Mouse (Mus musculus) liver, embryonic 16.5 days (tissue): ENCODE measurements at regions not wholly inside any gene's neighbourhood (a gene's known extent, or its start where the extent isn't known, plus 50 kb on each side); places are given as distances from the start of the nearest gene placed in this dataset.

Experiments used
- ATAC-seq: fragments of 200-750 bp; cut with Nextera tagmentation; 2 replicates; pipeline ENCODE4 v1.8.0; 2017; ENCODE audit warnings: low read depth, mild to moderate bottlenecking, moderate number of reproducible peaks, moderate library complexity
- H3K27ac ChIP-seq: fragments of 300-500 bp; sonication (generic); 2 replicates; pipeline ENCODE4 v1.5.1; 2014; ENCODE audit warnings: mild to moderate bottlenecking, low read length
- H3K27me3 ChIP-seq: fragments of 300-500 bp; sonication (generic); 2 replicates; pipeline ENCODE4 v1.6.1; 2014; ENCODE audit warnings: low read depth, low read length, mixed read lengths; ENCODE audit not compliant: control insufficient read depth, insufficient read depth
- H3K36me3 ChIP-seq: fragments of 300-500 bp; sonication (generic); 2 replicates; pipeline ENCODE4 v1.6.1; 2014; ENCODE audit warnings: mild to moderate bottlenecking; ENCODE audit not compliant: control insufficient read depth, insufficient read depth
- H3K4me1 ChIP-seq: fragments of 300-500 bp; sonication (generic); 2 replicates; pipeline ENCODE4 v1.6.1; 2014; ENCODE audit warnings: low read depth, low read length, mixed read lengths; ENCODE audit not compliant: control insufficient read depth
- H3K4me2 ChIP-seq: fragments of 300-500 bp; sonication (generic); 2 replicates; pipeline ENCODE4 v1.6.1; 2014; ENCODE audit warnings: low read depth, low read length, mixed read lengths
- H3K4me3 ChIP-seq: fragments of 300-500 bp; sonication (generic); 2 replicates; pipeline ENCODE4 v1.5.1; 2014; ENCODE audit warnings: low read depth, mild to moderate bottlenecking, low read length
- H3K9ac ChIP-seq: fragments of 300-500 bp; sonication (generic); 2 replicates; pipeline ENCODE4 v1.6.1; 2014; ENCODE audit warnings: low read depth, low read length
- H3K9me3 ChIP-seq: fragments of 300-500 bp; sonication (generic); replicated peaks from 2 replicates; pipeline ENCODE4 v1.6.1; 2016; ENCODE audit warnings: low read length; ENCODE audit not compliant: control insufficient read depth
- WGBS: fragments of 180-500 bp; shearing (Covaris S2); extraction: QIAGEN DNeasy Blood & Tissue Kit; methylation state at CpG from one replicate; pipeline ENCODE4 v1.1.7; 2014; ENCODE audit not compliant: insufficient replicate concordance; 5-methylcytosine and 5-hydroxymethylcytosine counted together

GRCm38 (mm10) chr13:43954714-43955393 lies 170.3 kb downstream of the Cd83 start:
- Histone ChIP-seq H3K4me2 (no peak overlapping the region), H3K27ac (no peak overlapping the region), H3K4me3 (no peak overlapping the region), H3K9me3 (no peaks in the 10 kb centered on the region), H3K4me1 (no peaks in the 10 kb centered on the region), H3K36me3 (no peaks in the 10 kb centered on the region), H3K27me3 (no peaks in the 10 kb centered on the region), H3K9ac (no peak overlapping the region)
- ATAC-seq: peak; percentile 76
- WGBS: 64% methylated on average over 10 of the region's 10 CpGs

DNA sequence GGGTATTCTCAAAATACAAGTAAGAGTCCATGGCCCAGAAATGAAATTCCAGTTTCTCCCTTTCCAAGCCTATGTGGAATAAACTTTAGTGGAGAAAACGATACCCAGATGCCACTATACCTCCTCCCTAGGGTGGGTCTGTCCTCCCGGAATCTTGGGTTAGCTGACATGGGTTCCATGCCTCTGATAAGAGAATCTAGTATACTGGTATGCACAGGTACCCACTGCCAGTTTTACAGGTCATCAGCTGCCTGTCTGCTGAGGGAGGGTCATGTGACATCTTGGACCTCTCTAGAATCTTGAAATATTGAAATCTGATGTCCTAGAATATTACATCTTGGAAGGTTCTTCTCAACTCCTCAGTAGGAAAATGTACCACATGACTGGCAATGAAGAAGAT lies 172.5 kb downstream of the Cd83 start:
- Histone ChIP-seq H3K4me1 (no peaks in the 10 kb centered on the region), H3K9ac (no peak overlapping the region), H3K4me2 (no peak overlapping the region), H3K27ac (no peak overlapping the region), H3K9me3 (no peaks in the 10 kb centered on the region), H3K4me3 (no peak overlapping the region), H3K36me3 (no peaks in the 10 kb centered on the region), H3K27me3 (no peaks in the 10 kb centered on the region)
- no peak for ATAC-seq
- WGBS: 57% methylated on average over 2 of the region's 2 CpGs

GRCm38 (mm10) chr13:43959121-43959572 lies 174.6 kb downstream of the Cd83 start:
- no peak overlapping the region for H3K4me3 ChIP-seq
- H3K4me2 ChIP-seq: no peak overlapping the region
- no peaks in the 10 kb centered on the region for H3K4me1 ChIP-seq
- H3K36me3 ChIP-seq: no peaks in the 10 kb centered on the region
- H3K27me3 ChIP-seq: no peaks in the 10 kb centered on the region
- ATAC-seq: no peak
- H3K9ac ChIP-seq: no peak overlapping the region
- 15% methylated on average over 9 of the region's 9 CpGs for WGBS
- no peaks in the 10 kb centered on the region for H3K9me3 ChIP-seq
- H3K27ac ChIP-seq: no peak overlapping the region

DNA sequence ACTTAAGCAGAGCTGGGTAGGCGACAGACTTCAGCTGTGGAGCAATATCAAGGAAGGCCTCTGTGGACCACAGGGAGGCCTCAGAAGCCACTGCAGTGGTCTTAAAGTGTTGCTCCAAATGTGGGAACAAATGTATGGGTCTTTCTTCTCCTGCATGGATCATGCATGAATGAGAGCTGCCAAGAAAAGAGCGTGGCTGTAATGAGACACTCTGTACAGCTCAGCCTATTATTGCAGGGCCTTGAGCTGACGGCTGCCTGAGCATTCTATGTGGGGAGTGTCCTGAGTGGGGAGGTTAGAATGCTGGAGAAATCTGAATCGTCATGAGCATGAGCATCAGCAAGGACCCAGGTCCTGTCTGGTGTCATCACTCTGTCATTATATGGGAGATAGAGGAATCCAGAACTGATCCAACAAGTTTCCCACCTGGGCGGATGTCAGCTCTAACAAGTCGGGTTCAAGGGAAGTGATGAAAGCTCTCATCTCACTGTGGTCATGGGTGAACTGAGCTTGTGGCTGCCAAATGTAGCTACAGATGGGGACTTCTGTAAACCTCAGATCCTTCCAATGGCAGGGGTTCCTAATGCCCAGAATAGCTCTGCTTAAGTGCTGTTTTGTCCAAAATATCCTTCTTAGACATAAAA lies 176.6 kb downstream of the Cd83 start:
- 49% methylated on average over 6 of the region's 6 CpGs for WGBS

DNA sequence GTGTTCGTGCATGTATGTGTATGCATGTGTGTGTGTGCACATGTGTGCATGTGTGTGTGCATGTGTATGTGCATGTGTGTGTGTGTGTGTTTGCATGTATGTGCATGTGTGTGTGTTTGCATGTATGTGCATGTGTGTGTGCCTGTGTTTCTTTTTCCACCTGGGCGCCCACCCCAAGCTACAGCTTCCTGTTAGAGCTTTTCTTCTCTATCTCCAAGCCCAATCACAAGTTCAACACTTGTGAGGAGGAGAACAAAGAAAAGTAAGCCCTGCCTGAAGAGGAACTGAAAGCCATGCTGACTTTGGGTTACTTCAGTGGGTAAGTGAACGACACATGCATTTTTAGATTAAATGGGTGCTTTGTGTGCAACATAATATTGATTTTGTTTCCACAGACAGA lies 177.4 kb downstream of the Cd83 start:
- no peak overlapping the region for H3K4me3 ChIP-seq

More for the DNA sequence above, 176.6 kb downstream of the Cd83 start:
- no peak for ATAC-seq
- Histone ChIP-seq H3K27me3 (no peaks in the 10 kb centered on the region), H3K4me1 (no peaks in the 10 kb centered on the region), H3K9ac (no peak overlapping the region), H3K36me3 (no peaks in the 10 kb centered on the region), H3K4me2 (no peak overlapping the region), H3K9me3 (no peaks in the 10 kb centered on the region), H3K4me3 (no peak overlapping the region), H3K27ac (no peak overlapping the region)

DNA sequence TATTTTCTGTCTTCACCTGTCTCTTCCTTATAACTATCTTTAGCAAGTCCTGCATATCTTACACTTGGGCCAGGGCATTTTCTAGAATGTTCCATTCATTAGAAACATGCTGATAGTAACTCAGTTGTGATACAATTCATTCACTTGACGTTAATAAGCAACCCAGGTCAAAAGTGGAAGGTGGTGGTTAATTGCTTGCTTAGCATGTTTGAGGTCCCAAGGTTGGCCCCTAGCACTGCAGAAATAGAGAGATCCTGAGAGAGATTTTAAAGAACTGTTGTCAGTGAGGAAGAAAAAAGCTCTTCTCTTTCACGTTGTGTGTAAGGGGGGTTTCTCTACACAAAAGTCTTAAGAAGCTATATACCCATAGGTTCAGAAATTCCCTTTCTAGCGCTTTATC lies 178.7 kb downstream of the Cd83 start:
- 50% methylated on average over 3 of the region's 3 CpGs for WGBS
- ATAC-seq: no peak
- Histone ChIP-seq H3K4me2 (no peak overlapping the region), H3K4me1 (no peaks in the 10 kb centered on the region), H3K36me3 (no peaks in the 10 kb centered on the region), H3K27me3 (no peaks in the 10 kb centered on the region), H3K27ac (no peak overlapping the region), H3K4me3 (no peak overlapping the region), H3K9ac (no peak overlapping the region), H3K9me3 (no peaks in the 10 kb centered on the region)

More for the DNA sequence above, 177.4 kb downstream of the Cd83 start:
- Histone ChIP-seq H3K9me3 (no peaks in the 10 kb centered on the region), H3K4me1 (no peaks in the 10 kb centered on the region), H3K4me2 (no peak overlapping the region), H3K27me3 (no peaks in the 10 kb centered on the region), H3K9ac (no peak overlapping the region), H3K36me3 (no peaks in the 10 kb centered on the region), H3K27ac (no peak overlapping the region)
- 43% methylated on average over 3 of the region's 3 CpGs for WGBS
- no peak for ATAC-seq

- no peaks in the 10 kb centered on the region for H3K4me1 ChIP-seq
- H3K4me3 ChIP-seq: no peak overlapping the region
- no peaks in the 10 kb centered on the region for H3K36me3 ChIP-seq
- H3K4me2 ChIP-seq: no peak overlapping the region
- no peak overlapping the region for H3K9ac ChIP-seq
- 58% methylated on average over 4 of the region's 4 CpGs for WGBS
- ATAC-seq: no peak
- no peaks in the 10 kb centered on the region for H3K27me3 ChIP-seq
- no peaks in the 10 kb centered on the region for H3K9me3 ChIP-seq
- H3K27ac ChIP-seq: no peak overlapping the region
These were observed 180.8 kb downstream of the Cd83 start for GRCm38 (mm10) chr13:43965256-43965905.

DNA sequence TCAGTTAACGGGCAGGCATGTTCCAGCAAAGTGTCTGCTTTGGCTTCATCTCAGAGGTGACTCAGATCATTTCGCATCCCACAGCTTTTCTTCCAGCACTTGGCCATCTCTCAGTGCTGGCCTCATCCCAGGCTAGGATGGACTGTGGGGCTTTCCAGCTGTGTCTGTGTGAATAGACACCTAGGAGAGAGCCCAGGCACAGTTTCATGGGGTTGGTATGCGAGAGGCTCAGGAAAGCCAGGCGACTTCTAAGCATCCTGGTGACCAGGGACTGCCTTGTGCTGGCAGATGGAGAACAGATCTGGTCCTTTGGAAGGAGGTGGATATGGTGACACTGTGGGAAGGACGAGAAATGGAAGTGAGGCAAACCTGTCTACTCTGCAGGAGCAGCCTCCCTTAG lies 182.9 kb downstream of the Cd83 start:
- Histone ChIP-seq H3K9me3 (no peaks in the 10 kb centered on the region), H3K4me2 (no peak overlapping the region), H3K36me3 (no peaks in the 10 kb centered on the region), H3K4me1 (no peaks in the 10 kb centered on the region), H3K27me3 (no peaks in the 10 kb centered on the region), H3K27ac (no peak overlapping the region), H3K9ac (no peak overlapping the region), H3K4me3 (no peak overlapping the region)
- WGBS: 57% methylated on average over 5 of the region's 5 CpGs
- no peak for ATAC-seq

DNA sequence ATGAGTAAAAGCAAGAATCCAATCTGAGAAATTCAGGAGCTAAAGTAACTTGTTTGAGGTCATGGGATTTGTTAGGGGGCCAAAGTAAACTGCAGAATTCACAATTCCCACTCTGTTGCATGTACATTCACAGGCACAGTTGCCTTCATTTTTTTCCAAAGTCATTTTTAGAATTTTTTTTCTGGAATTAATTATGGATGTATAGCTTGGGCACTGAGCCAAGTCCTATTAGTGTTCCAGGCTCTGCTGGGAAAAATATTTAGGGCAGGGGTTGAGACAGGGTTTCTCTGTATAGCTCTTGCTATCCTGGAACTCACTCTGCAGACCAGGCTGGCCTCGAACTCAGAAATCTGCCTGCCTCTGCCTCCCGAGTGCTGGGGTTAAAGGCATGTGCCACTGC lies 188.3 kb downstream of the Cd83 start:
- Histone ChIP-seq H3K9ac (no peak overlapping the region), H3K36me3 (no peaks in the 10 kb centered on the region), H3K4me2 (no peak overlapping the region), H3K4me1 (no peaks in the 10 kb centered on the region), H3K27me3 (no peaks in the 10 kb centered on the region), H3K27ac (no peak overlapping the region), H3K9me3 (no peaks in the 10 kb centered on the region), H3K4me3 (no peak overlapping the region)
- ATAC-seq: no peak
- WGBS: 56% methylated on average over 2 of the region's 2 CpGs
